Mouse (Mus musculus): Measurements from ENCODE around the gene Tnfrsf1b. TPM values are rescaled to one million over a fixed set of nuclear protein-coding genes. Genes with fewer than 3 reads are reported as not detected.

Tnfrsf1b gene
- polyA plus RNA-seq, 1 experiment, result 1.7 TPM

GRCm38 (mm10) chr4:145252611-145253010 is 5.9 kb upstream of the Tnfrsf1b start:
- 89% methylated on average over 8 of the region's 8 CpGs for WGBS
- DNase-seq, result no peak
- no peak overlapping the region for H3K4me3 ChIP-seq (replicated peaks; ENCODE audit: insufficient read depth, low read depth, low read length)
- H3K27me3 ChIP-seq (ENCODE audit: control insufficient read depth, insufficient read depth, low read length), result no peaks in the 10 kb centered on the region; the same call in 1 of the 2 replicates
- H3K27ac ChIP-seq (ENCODE audit: insufficient read depth, low read length), result no peak overlapping the region
- no peaks in the 10 kb centered on the region for H3K4me1 ChIP-seq (ENCODE audit: control insufficient read depth, insufficient read depth, low read length)
- no peak for TF ChIP-seq CTCF (IDR thresholded peaks at IDR 0.05; ENCODE audit: borderline replicate concordance, insufficient read depth, low read depth, low read length)
- no peak for TF ChIP-seq POLR2A (IDR thresholded peaks at IDR 0.05; ENCODE audit: borderline replicate concordance, insufficient read depth, low read length)

DNA sequence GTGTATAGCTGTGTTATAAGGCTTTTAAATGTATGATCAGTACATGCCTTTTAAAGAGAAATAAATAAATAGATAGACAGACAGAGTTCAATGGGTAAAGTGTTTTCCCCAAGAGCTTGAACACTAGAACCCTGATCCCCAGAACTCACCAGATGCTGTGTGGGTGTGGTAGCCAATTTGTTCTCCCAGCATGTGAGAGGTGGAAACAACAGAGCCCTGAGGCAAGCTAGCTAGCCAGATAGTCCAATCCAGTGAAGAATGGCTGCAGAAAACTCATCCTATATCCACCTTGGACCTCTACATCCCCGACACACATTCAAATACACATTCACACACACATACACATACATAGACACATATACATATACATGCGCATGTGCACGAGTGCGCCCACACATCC is 4.9 kb upstream of the Tnfrsf1b start:
- no peak for DNase-seq

DNA sequence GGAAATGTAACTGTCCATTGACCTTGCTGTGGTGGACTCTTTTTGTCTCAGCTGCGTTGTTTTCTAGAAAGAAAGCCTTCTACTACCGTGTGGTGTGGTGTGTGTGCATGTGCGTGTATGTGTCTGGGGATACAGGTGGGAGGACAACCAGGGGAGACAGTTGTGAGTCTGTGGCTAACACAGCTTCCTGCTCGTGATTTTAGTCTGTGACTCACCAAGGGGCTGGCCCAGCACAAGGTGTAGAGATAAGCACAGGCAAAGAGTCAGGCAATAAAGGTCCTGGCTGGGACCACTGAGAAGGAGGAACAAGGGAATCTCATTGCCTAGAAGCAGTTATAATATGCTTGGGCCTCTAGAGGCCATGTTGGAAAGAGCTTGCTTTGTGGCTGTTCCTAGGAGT is 3.3 kb upstream of the Tnfrsf1b start:
- Histone ChIP-seq H3K4me1 (ENCODE audit: control insufficient read depth, insufficient read depth, low read length) (no peaks in the 10 kb centered on the region), H3K4me3 (replicated peaks; ENCODE audit: insufficient read depth, low read depth, low read length) (no peak overlapping the region), H3K27me3 (ENCODE audit: control insufficient read depth, insufficient read depth, low read length) (no peaks in the 10 kb centered on the region; the same call in 1 of the 2 replicates), H3K27ac (ENCODE audit: insufficient read depth, low read length) (no peak overlapping the region)
- TF ChIP-seq CTCF (IDR thresholded peaks at IDR 0.05; ENCODE audit: borderline replicate concordance, insufficient read depth, low read depth, low read length) (no peak), POLR2A (IDR thresholded peaks at IDR 0.05; ENCODE audit: borderline replicate concordance, insufficient read depth, low read length) (no peak)
- DNase-seq, result no peak
- WGBS, result 84% methylated on average over 4 of the region's 4 CpGs

More for the DNA sequence above, 4.9 kb upstream of the Tnfrsf1b start:
- no peak overlapping the region for H3K4me3 ChIP-seq (replicated peaks; ENCODE audit: insufficient read depth, low read depth, low read length)
- no peak overlapping the region for H3K27ac ChIP-seq (ENCODE audit: insufficient read depth, low read length)
- TF ChIP-seq POLR2A (IDR thresholded peaks at IDR 0.05; ENCODE audit: borderline replicate concordance, insufficient read depth, low read length) (no peak), CTCF (IDR thresholded peaks at IDR 0.05; ENCODE audit: borderline replicate concordance, insufficient read depth, low read depth, low read length) (no peak)
- no peaks in the 10 kb centered on the region for H3K4me1 ChIP-seq (ENCODE audit: control insufficient read depth, insufficient read depth, low read length)
- H3K27me3 ChIP-seq (ENCODE audit: control insufficient read depth, insufficient read depth, low read length), result no peaks in the 10 kb centered on the region; the same call in 1 of the 2 replicates
- WGBS, result 90% methylated on average over 4 of the region's 4 CpGs

- no peak for DNase-seq
- H3K4me3 ChIP-seq (replicated peaks; ENCODE audit: insufficient read depth, low read depth, low read length), result no peak overlapping the region
- H3K27me3 ChIP-seq (ENCODE audit: control insufficient read depth, insufficient read depth, low read length), result no peaks in the 10 kb centered on the region; the same call in 1 of the 2 replicates
- no peaks in the 10 kb centered on the region for H3K4me1 ChIP-seq (ENCODE audit: control insufficient read depth, insufficient read depth, low read length)
- WGBS, result 72% methylated on average over 2 of the region's 2 CpGs
- no peak for TF ChIP-seq POLR2A (IDR thresholded peaks at IDR 0.05; ENCODE audit: borderline replicate concordance, insufficient read depth, low read length)
- TF ChIP-seq CTCF (IDR thresholded peaks at IDR 0.05; ENCODE audit: borderline replicate concordance, insufficient read depth, low read depth, low read length), result no peak
- no peak overlapping the region for H3K27ac ChIP-seq (ENCODE audit: insufficient read depth, low read length)
Observed at GRCm38 (mm10) chr4:145247556-145247955, 886 bp upstream of the Tnfrsf1b start.

DNA sequence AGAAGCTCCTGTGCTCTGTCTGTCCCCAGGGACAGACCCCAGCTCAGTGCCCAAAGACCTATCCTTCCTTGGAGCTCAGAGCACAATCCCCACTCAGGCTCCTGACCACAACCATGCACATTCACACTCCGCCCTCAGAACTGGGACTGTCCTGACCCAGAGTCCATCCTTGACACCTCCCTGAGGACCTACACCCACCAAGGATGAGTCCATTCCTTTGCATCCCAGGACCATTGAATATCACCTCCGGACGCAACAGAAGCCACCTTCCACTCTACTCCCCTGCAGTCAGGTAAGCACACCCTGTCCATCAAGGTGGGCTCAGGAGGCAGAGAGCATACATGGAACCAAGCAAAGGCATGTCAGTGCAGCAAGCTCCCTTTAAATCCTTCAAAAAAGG is 1.1 kb downstream of the Tnfrsf1b start:
- Histone ChIP-seq H3K27me3 (ENCODE audit: control insufficient read depth, insufficient read depth, low read length) (no peaks in the 10 kb centered on the region; the same call in 1 of the 2 replicates), H3K4me1 (ENCODE audit: control insufficient read depth, insufficient read depth, low read length) (no peaks in the 10 kb centered on the region), H3K4me3 (replicated peaks; ENCODE audit: insufficient read depth, low read depth, low read length) (no peak overlapping the region), H3K27ac (ENCODE audit: insufficient read depth, low read length) (no peak overlapping the region)
- DNase-seq, result no peak
- WGBS, result 87% methylated on average over 3 of the region's 3 CpGs
- TF ChIP-seq POLR2A (IDR thresholded peaks at IDR 0.05; ENCODE audit: borderline replicate concordance, insufficient read depth, low read length), result no peak
- TF ChIP-seq CTCF (IDR thresholded peaks at IDR 0.05; ENCODE audit: borderline replicate concordance, insufficient read depth, low read depth, low read length), result no peak

DNA sequence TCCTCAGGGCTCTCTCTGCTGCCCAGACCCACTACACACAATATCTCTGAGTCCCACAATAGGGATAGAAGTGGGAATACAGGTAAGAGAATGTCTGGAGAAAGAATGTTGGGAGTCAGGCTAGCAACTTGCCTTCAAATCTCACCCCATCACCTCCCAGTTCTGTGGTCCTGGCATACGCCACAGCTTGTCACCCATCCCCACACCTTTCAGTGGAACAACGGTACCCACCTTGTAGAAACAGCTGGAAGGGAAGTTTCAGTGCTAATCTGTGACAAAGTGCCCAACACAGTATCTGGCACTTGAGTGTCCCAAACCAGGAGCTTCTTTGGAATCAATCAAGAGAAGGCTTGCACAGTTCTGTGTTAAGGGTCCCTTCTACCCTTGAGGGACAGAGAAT is 2.0 kb downstream of the Tnfrsf1b start:
- Histone ChIP-seq H3K27me3 (ENCODE audit: control insufficient read depth, insufficient read depth, low read length) (no peaks in the 10 kb centered on the region; the same call in 1 of the 2 replicates), H3K4me1 (ENCODE audit: control insufficient read depth, insufficient read depth, low read length) (no peaks in the 10 kb centered on the region), H3K27ac (ENCODE audit: insufficient read depth, low read length) (no peak overlapping the region), H3K4me3 (replicated peaks; ENCODE audit: insufficient read depth, low read depth, low read length) (no peak overlapping the region)
- WGBS, result 83% methylated on average over 2 of the region's 2 CpGs
- TF ChIP-seq POLR2A (IDR thresholded peaks at IDR 0.05; ENCODE audit: borderline replicate concordance, insufficient read depth, low read length) (no peak), CTCF (IDR thresholded peaks at IDR 0.05; ENCODE audit: borderline replicate concordance, insufficient read depth, low read depth, low read length) (no peak)
- DNase-seq, result no peak

DNA sequence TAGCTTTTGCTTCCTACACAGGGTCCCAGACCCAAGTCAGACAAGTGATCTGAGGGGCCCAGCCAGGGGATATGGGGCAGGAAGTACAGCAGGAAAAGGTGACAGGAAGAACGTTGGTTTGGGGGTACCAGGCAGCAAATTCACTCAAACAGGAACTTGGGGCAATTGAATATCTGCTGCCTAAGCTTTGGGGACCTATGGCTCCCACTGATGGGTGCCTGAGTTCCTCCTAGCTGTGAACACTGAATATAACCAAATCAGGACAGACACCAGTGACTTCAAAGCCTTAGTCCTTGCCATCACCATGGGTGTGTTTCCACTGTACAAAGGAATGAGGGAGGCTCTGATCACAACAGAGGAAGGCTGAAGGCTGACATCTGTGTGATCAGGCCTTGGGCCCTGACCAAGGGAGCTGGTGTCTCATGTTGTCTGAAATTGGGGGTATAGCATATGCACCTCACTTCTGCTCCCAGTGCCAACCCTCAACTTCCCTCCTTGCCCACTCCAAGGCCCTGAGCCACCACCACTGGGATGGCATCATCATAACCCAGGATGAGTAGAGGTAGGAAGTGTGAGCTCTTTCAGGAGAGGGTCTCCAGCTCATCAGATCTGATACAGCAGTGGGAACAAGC is 3.8 kb downstream of the Tnfrsf1b start:
- DNase-seq, result no peak
- Histone ChIP-seq H3K4me1 (ENCODE audit: control insufficient read depth, insufficient read depth, low read length) (no peaks in the 10 kb centered on the region), H3K27ac (ENCODE audit: insufficient read depth, low read length) (no peak overlapping the region), H3K4me3 (replicated peaks; ENCODE audit: insufficient read depth, low read depth, low read length) (no peak overlapping the region), H3K27me3 (ENCODE audit: control insufficient read depth, insufficient read depth, low read length) (no peaks in the 10 kb centered on the region; the same call in 1 of the 2 replicates)
- TF ChIP-seq POLR2A (IDR thresholded peaks at IDR 0.05; ENCODE audit: borderline replicate concordance, insufficient read depth, low read length) (no peak), CTCF (IDR thresholded peaks at IDR 0.05; ENCODE audit: borderline replicate concordance, insufficient read depth, low read depth, low read length) (no peak)
- WGBS, result 45% methylated on average over 1 of the region's 1 CpGs

- H3K4me3 ChIP-seq (replicated peaks; ENCODE audit: insufficient read depth, low read depth, low read length), result no peak overlapping the region
- TF ChIP-seq POLR2A (IDR thresholded peaks at IDR 0.05; ENCODE audit: borderline replicate concordance, insufficient read depth, low read length), result no peak
- no peak for TF ChIP-seq CTCF (IDR thresholded peaks at IDR 0.05; ENCODE audit: borderline replicate concordance, insufficient read depth, low read depth, low read length)
- H3K27ac ChIP-seq (ENCODE audit: insufficient read depth, low read length), result no peak overlapping the region
- 76% methylated on average over 4 of the region's 4 CpGs for WGBS
- no peak for DNase-seq
- no peaks in the 10 kb centered on the region for H3K4me1 ChIP-seq (ENCODE audit: control insufficient read depth, insufficient read depth, low read length)
- H3K27me3 ChIP-seq (ENCODE audit: control insufficient read depth, insufficient read depth, low read length), result no peaks in the 10 kb centered on the region; the same call in 1 of the 2 replicates
Observed at GRCm38 (mm10) chr4:145240723-145241231, 5.9 kb downstream of the Tnfrsf1b start.

Measured in cerebellum, adult 2 months (tissue).